Mouse (Mus musculus) MEL (cell line): ENCODE measurements around the gene Pomt1.

Source experiments
- CHD1 ChIP-seq: IDR thresholded peaks from 2 replicates; pipeline ENCODE4 v1.6.1; 2012; ENCODE audit warnings: low read depth, mild to moderate bottlenecking, inconsistent platforms, low read length, improper control_type of control experiment
- CTCF ChIP-seq, 3 experiments: IDR thresholded peaks in 2 of 3; conservative IDR thresholded peaks in 1 of 3; 2 replicates each; pipeline ENCODE4 v1.5.1; 2011 to 2012; ENCODE audit warnings: low read length in 3 of 3, low read depth in 2 of 3, mild to moderate bottlenecking in 2 of 3, improper control_type of control experiment in 1 of 3, inconsistent platforms in 1 of 3, mixed read lengths in 1 of 3, moderate library complexity in 1 of 3; ENCODE audit not compliant: control insufficient read depth in 1 of 3, insufficient read depth in 1 of 3, poor library complexity in 1 of 3, severe bottlenecking in 1 of 3
- E2F4 ChIP-seq: IDR thresholded peaks from 2 replicates; pipeline ENCODE4 v1.6.1; 2011; ENCODE audit warnings: low read depth, low read length, improper control_type of control experiment, borderline replicate concordance
- EP300 ChIP-seq, 2 experiments: IDR thresholded peaks; 2 replicates each; pipeline ENCODE4 v1.6.1; 2011; ENCODE audit warnings: improper control_type of control experiment in 2 of 2, low read length in 2 of 2, low read depth in 1 of 2, mild to moderate bottlenecking in 1 of 2
- HCFC1 ChIP-seq: IDR thresholded peaks from 2 replicates; pipeline ENCODE4 v1.6.1; 2012; ENCODE audit warnings: low read depth, mild to moderate bottlenecking, inconsistent platforms, low read length, improper control_type of control experiment, moderate library complexity
- MAX ChIP-seq: IDR thresholded peaks from 2 replicates; pipeline ENCODE4 v1.6.1; 2011; ENCODE audit warnings: low read length, improper control_type of control experiment
- MAZ ChIP-seq: IDR thresholded peaks from 2 replicates; pipeline ENCODE4 v1.6.1; 2012; ENCODE audit warnings: low read depth, mild to moderate bottlenecking, inconsistent platforms, low read length, improper control_type of control experiment
- POLR2A ChIP-seq, 2 experiments: IDR thresholded peaks; 2 replicates each; pipeline ENCODE4 v1.6.1; 2011 to 2012; ENCODE audit warnings: low read length in 2 of 2, mild to moderate bottlenecking in 2 of 2, control low read depth in 1 of 2, improper control_type of control experiment in 1 of 2, low read depth in 1 of 2, moderate library complexity in 1 of 2; ENCODE audit not compliant: control insufficient read depth in 1 of 2, insufficient read depth in 1 of 2, poor library complexity in 1 of 2
- SMC3 ChIP-seq: IDR thresholded peaks from 2 replicates; pipeline ENCODE4 v1.6.1; 2011; ENCODE audit warnings: low read depth, low read length, improper control_type of control experiment
- TCF12 ChIP-seq: IDR thresholded peaks from 2 replicates; pipeline ENCODE4 v1.6.1; 2014; ENCODE audit warnings: low read depth, mild to moderate bottlenecking, inconsistent platforms, low read length, improper control_type of control experiment, moderate library complexity
- ZC3H11A ChIP-seq: IDR thresholded peaks from 2 replicates; pipeline ENCODE4 v1.6.1; 2012; ENCODE audit warnings: low read depth, mild to moderate bottlenecking, inconsistent platforms, low read length, improper control_type of control experiment
- ZKSCAN1 ChIP-seq: IDR thresholded peaks from 2 replicates; pipeline ENCODE4 v1.6.1; 2012; ENCODE audit warnings: low read depth, mild to moderate bottlenecking, inconsistent platforms, low read length, improper control_type of control experiment, moderate library complexity

DNA sequence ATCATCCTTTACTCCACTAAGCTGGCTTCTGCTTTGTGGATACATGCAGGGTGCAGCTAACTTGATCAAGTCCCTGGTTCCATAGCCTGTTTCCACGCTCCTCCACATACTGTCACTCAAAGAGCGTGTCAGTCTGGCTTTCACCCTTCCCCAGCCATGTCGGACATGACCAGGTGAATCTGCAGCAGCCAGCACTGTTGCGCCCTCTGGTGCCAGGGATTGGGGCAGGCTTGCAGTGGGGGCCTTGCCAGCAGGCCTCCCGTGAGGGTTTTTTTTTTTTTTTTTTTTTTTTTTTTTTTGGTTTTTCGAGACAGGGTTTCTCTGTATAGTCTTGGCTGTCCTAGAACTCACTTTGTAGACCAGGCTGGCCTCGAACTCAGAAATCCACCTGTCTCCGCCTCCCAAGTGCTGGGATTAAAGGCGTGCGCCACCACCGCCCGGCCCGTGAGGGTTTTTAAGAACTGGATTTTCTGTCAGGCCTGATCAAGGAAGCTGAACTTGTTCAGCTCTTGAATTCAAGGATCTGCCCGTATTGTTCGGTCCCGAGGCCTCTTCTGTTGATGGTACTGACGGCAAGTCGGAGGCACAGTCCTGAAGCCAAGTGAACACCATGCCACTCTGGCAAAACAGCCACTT, 44.4 kb upstream of the Pomt1 start:
- no peak for TF ChIP-seq E2F4
- TF ChIP-seq ZKSCAN1: no peak
- no peak for TF ChIP-seq MAX
- TF ChIP-seq HCFC1: no peak
- no peak for TF ChIP-seq ZC3H11A
- no peak for TF ChIP-seq MAZ
- TF ChIP-seq TCF12: no peak
- TF ChIP-seq POLR2A (IDR thresholded peaks at IDR 0.05; ENCODE audit: control insufficient read depth in 1 of 2, insufficient read depth in 1 of 2, low read depth in 1 of 2, low read length in 2 of 2, poor library complexity in 1 of 2): no peak
- TF ChIP-seq CHD1: no peak
- TF ChIP-seq CTCF (IDR thresholded peaks at IDR 0.05 in 2 of 3, conservative IDR thresholded peaks at IDR 0.05 in 1 of 3; ENCODE audit: control insufficient read depth in 1 of 3, insufficient read depth in 1 of 3, low read depth in 2 of 3, low read length in 3 of 3, poor library complexity in 1 of 3, severe bottlenecking in 1 of 3): peak; percentile 23 to 76 (median 49); a peak in 5 of 6 replicates
- no peak for TF ChIP-seq EP300 (IDR thresholded peaks at IDR 0.05; ENCODE audit: low read depth in 1 of 2, low read length in 2 of 2)
- TF ChIP-seq SMC3: peak; percentile 56
